Mouse (Mus musculus): ENCODE data around the gene Rnf150. TPM values are rescaled to one million over a fixed set of nuclear protein-coding genes. Genes with fewer than 3 reads are reported as not detected.

The Rnf150 gene
- polyA plus RNA-seq, 1 experiment from 2014 or later: 1.8 TPM

- Histone ChIP-seq H3K36me3 (no peaks in the 10 kb centered on the region), H3K9ac (replicated peaks) (no peak overlapping the region), H3K9me3 (no peaks in the 10 kb centered on the region), H3K4me1 (no peaks in the 10 kb centered on the region), H3K4me2 (replicated peaks) (no peak overlapping the region), H3K4me3 (no peak overlapping the region), H3K27me3 (no peaks in the 10 kb centered on the region), H3K27ac (replicated peaks) (no peak overlapping the region)
- 82% methylated on average over 3 of the region's 3 CpGs for WGBS
- ATAC-seq (replicated peaks): no peak
These were observed 133.7 kb downstream of the Rnf150 start for GRCm38 (mm10) chr8:82996843-82997242.

- no peak overlapping the region for H3K4me2 ChIP-seq (replicated peaks)
- H3K4me3 ChIP-seq: no peak overlapping the region
- no peak for ATAC-seq (replicated peaks)
- no peaks in the 10 kb centered on the region for H3K4me1 ChIP-seq
- WGBS: 86% methylated on average over 2 of the region's 2 CpGs
- no peaks in the 10 kb centered on the region for H3K36me3 ChIP-seq
- H3K9me3 ChIP-seq: no peaks in the 10 kb centered on the region
- H3K9ac ChIP-seq (replicated peaks): no peak overlapping the region
- H3K27ac ChIP-seq (replicated peaks): no peak overlapping the region
- no peaks in the 10 kb centered on the region for H3K27me3 ChIP-seq
These were observed 135.6 kb downstream of the Rnf150 start for GRCm38 (mm10) chr8:82998778-82999177.

- Histone ChIP-seq H3K9me3 (no peaks in the 10 kb centered on the region), H3K9ac (replicated peaks) (no peak overlapping the region), H3K4me3 (no peak overlapping the region), H3K27me3 (no peaks in the 10 kb centered on the region), H3K36me3 (no peaks in the 10 kb centered on the region), H3K4me1 (no peaks in the 10 kb centered on the region), H3K27ac (replicated peaks) (no peak overlapping the region), H3K4me2 (replicated peaks) (no peak overlapping the region)
- ATAC-seq (replicated peaks): 0 out of 2 replicates have a peak, but pooled peaks have one; percentile 46
- WGBS: 92% methylated on average over 7 of the region's 7 CpGs
These were observed 140.0 kb downstream of the Rnf150 start for GRCm38 (mm10) chr8:83003187-83003586.

GRCm38 (mm10) chr8:83009481-83009880 lies 146.3 kb downstream of the Rnf150 start:
- H3K9ac ChIP-seq (replicated peaks): no peak overlapping the region
- ATAC-seq (replicated peaks): no peak
- WGBS: 86% methylated on average over 5 of the region's 5 CpGs

GRCm38 (mm10) chr8:83011286-83011685 lies 148.1 kb downstream of the Rnf150 start:
- no peak overlapping the region for H3K4me2 ChIP-seq (replicated peaks)
- no peaks in the 10 kb centered on the region for H3K27me3 ChIP-seq
- no peak overlapping the region for H3K27ac ChIP-seq (replicated peaks)
- no peak overlapping the region for H3K9ac ChIP-seq (replicated peaks)
- no peaks in the 10 kb centered on the region for H3K9me3 ChIP-seq
- ATAC-seq (replicated peaks): no peak
- peaks cover 13% of the 10 kb centered on the region; the same call in 1 of the 2 replicates for H3K4me1 ChIP-seq
- H3K4me3 ChIP-seq: no peak overlapping the region
- 65% methylated on average over 2 of the region's 2 CpGs for WGBS
- H3K36me3 ChIP-seq: no peaks in the 10 kb centered on the region

More at GRCm38 (mm10) chr8:83009481-83009880, 146.3 kb downstream of the Rnf150 start:
- no peaks in the 10 kb centered on the region for H3K27me3 ChIP-seq
- H3K9me3 ChIP-seq: no peaks in the 10 kb centered on the region
- peaks cover 13% of the 10 kb centered on the region; the same call in 1 of the 2 replicates for H3K4me1 ChIP-seq
- no peak overlapping the region for H3K27ac ChIP-seq (replicated peaks)
- H3K4me2 ChIP-seq (replicated peaks): no peak overlapping the region
- no peak overlapping the region for H3K4me3 ChIP-seq
- H3K36me3 ChIP-seq: no peaks in the 10 kb centered on the region

GRCm38 (mm10) chr8:83011758-83012157 lies 148.6 kb downstream of the Rnf150 start:
- Histone ChIP-seq H3K4me2 (replicated peaks) (no peak overlapping the region), H3K36me3 (no peaks in the 10 kb centered on the region), H3K4me1 (peaks cover 13% of the 10 kb centered on the region; the same call in 1 of the 2 replicates), H3K9me3 (no peaks in the 10 kb centered on the region), H3K27me3 (no peaks in the 10 kb centered on the region), H3K4me3 (no peak overlapping the region), H3K27ac (replicated peaks) (no peak overlapping the region), H3K9ac (replicated peaks) (no peak overlapping the region)
- ATAC-seq (replicated peaks): peak; percentile 53
- WGBS: 30% methylated on average over 5 of the region's 5 CpGs

GRCm38 (mm10) chr8:83028211-83028610 lies 165.1 kb downstream of the Rnf150 start:
- WGBS: 75% methylated on average over 2 of the region's 2 CpGs
- H3K27me3 ChIP-seq: no peaks in the 10 kb centered on the region
- H3K9me3 ChIP-seq: no peaks in the 10 kb centered on the region
- H3K27ac ChIP-seq (replicated peaks): no peak overlapping the region
- no peak overlapping the region for H3K9ac ChIP-seq (replicated peaks)
- H3K4me3 ChIP-seq: no peak overlapping the region
- no peak overlapping the region for H3K4me2 ChIP-seq (replicated peaks)
- no peak for ATAC-seq (replicated peaks)
- H3K4me1 ChIP-seq: no peaks in the 10 kb centered on the region
- H3K36me3 ChIP-seq: no peaks in the 10 kb centered on the region

- Histone ChIP-seq H3K4me3 (no peak overlapping the region), H3K27me3 (no peaks in the 10 kb centered on the region), H3K4me1 (no peaks in the 10 kb centered on the region), H3K9me3 (no peaks in the 10 kb centered on the region), H3K36me3 (no peaks in the 10 kb centered on the region), H3K4me2 (replicated peaks) (no peak overlapping the region), H3K27ac (replicated peaks) (no peak overlapping the region; the same call in 1 of the 2 replicates), H3K9ac (replicated peaks) (no peak overlapping the region)
- ATAC-seq (replicated peaks): peak; percentile 83
- WGBS: 54% methylated on average over 5 of the region's 7 CpGs
These were observed 169.6 kb downstream of the Rnf150 start for GRCm38 (mm10) chr8:83032800-83033199.

GRCm38 (mm10) chr8:83035141-83035540 lies 172.0 kb downstream of the Rnf150 start:
- H3K27me3 ChIP-seq: no peaks in the 10 kb centered on the region
- no peaks in the 10 kb centered on the region for H3K36me3 ChIP-seq
- ATAC-seq (replicated peaks): no peak
- H3K27ac ChIP-seq (replicated peaks): no peak overlapping the region
- 95% methylated on average over 5 of the region's 5 CpGs for WGBS
- H3K9ac ChIP-seq (replicated peaks): no peak overlapping the region
- no peak overlapping the region for H3K4me2 ChIP-seq (replicated peaks)
- H3K9me3 ChIP-seq: no peaks in the 10 kb centered on the region
- no peaks in the 10 kb centered on the region for H3K4me1 ChIP-seq
- H3K4me3 ChIP-seq: no peak overlapping the region

- H3K27ac ChIP-seq (replicated peaks): no peak overlapping the region
- no peak for ATAC-seq (replicated peaks)
- H3K9me3 ChIP-seq: no peaks in the 10 kb centered on the region
- no peak overlapping the region for H3K9ac ChIP-seq (replicated peaks)
- no peaks in the 10 kb centered on the region for H3K36me3 ChIP-seq
- H3K4me2 ChIP-seq (replicated peaks): no peak overlapping the region
- H3K4me1 ChIP-seq: no peaks in the 10 kb centered on the region
- H3K27me3 ChIP-seq: no peaks in the 10 kb centered on the region
- 83% methylated on average over 3 of the region's 3 CpGs for WGBS
- H3K4me3 ChIP-seq: no peak overlapping the region
These were observed 173.5 kb downstream of the Rnf150 start for GRCm38 (mm10) chr8:83036521-83037166.

- no peaks in the 10 kb centered on the region for H3K36me3 ChIP-seq
- no peak overlapping the region for H3K27ac ChIP-seq (replicated peaks)
- no peak overlapping the region for H3K9ac ChIP-seq (replicated peaks)
- no peak for ATAC-seq (replicated peaks)
- no peak overlapping the region for H3K4me3 ChIP-seq
- WGBS: 94% methylated on average over 1 of the region's 1 CpGs
- no peaks in the 10 kb centered on the region for H3K9me3 ChIP-seq
- H3K27me3 ChIP-seq: no peaks in the 10 kb centered on the region
- no peak overlapping the region for H3K4me2 ChIP-seq (replicated peaks)
- H3K4me1 ChIP-seq: no peaks in the 10 kb centered on the region
These were observed 174.2 kb downstream of the Rnf150 start for GRCm38 (mm10) chr8:83037321-83037720.

GRCm38 (mm10) chr8:83038575-83038974 lies 175.4 kb downstream of the Rnf150 start:
- H3K4me1 ChIP-seq: no peaks in the 10 kb centered on the region
- no peak for ATAC-seq (replicated peaks)
- no peaks in the 10 kb centered on the region for H3K9me3 ChIP-seq
- H3K9ac ChIP-seq (replicated peaks): no peak overlapping the region
- H3K4me2 ChIP-seq (replicated peaks): no peak overlapping the region
- no peaks in the 10 kb centered on the region for H3K27me3 ChIP-seq
- 84% methylated on average over 10 of the region's 10 CpGs for WGBS
- H3K36me3 ChIP-seq: no peaks in the 10 kb centered on the region
- H3K4me3 ChIP-seq: no peak overlapping the region
- no peak overlapping the region for H3K27ac ChIP-seq (replicated peaks)

GRCm38 (mm10) chr8:83041440-83041839 lies 178.3 kb downstream of the Rnf150 start:
- Histone ChIP-seq H3K27ac (replicated peaks) (no peak overlapping the region), H3K9me3 (no peaks in the 10 kb centered on the region), H3K36me3 (no peaks in the 10 kb centered on the region), H3K27me3 (no peaks in the 10 kb centered on the region), H3K4me1 (no peaks in the 10 kb centered on the region), H3K9ac (replicated peaks) (no peak overlapping the region), H3K4me3 (no peak overlapping the region), H3K4me2 (replicated peaks) (no peak overlapping the region)
- no peak for ATAC-seq (replicated peaks)
- 89% methylated on average over 4 of the region's 4 CpGs for WGBS

Data from forebrain, embryonic 15.5 days (tissue).